Mouse (Mus musculus): ENCODE data around the gene Gm10718.
"Not testable (repeated sequence)": the region's sequence is repeated elsewhere in the genome, so short reads cannot be mapped to it uniquely, and the experiment has no call there.

GRCm38 (mm10) chr9:3038161-3038560 is 14.8 kb downstream of the Gm10718 start:
- TF ChIP-seq CTCF, EP300 (IDR thresholded peaks at IDR 0.05; ENCODE audit: low read depth): not testable (repeated sequence)

All from liver, postnatal 0 days (tissue).